Mouse (Mus musculus) myocyte (in vitro differentiated cells): ENCODE measurements around the gene Ksr2. TPM values are rescaled to one million over a fixed set of nuclear protein-coding genes. Genes with fewer than 3 reads are reported as not detected.

Source experiments
- H3K27me3 ChIP-seq: one replicate; pipeline ENCODE4 v1.6.1; 2011; ENCODE audit not compliant: control insufficient read depth, insufficient read depth, insufficient read length
- H3K36me3 ChIP-seq: one replicate; pipeline ENCODE4 v1.6.1; 2011; ENCODE audit not compliant: control insufficient read depth, insufficient read depth
- H3K4me2 ChIP-seq: one replicate; pipeline ENCODE4 v1.6.1; 2011; ENCODE audit warnings: low read depth, control low read depth
- H3K4me3 ChIP-seq: one replicate; pipeline ENCODE4 v1.5.1; 2011; ENCODE audit warnings: mild to moderate bottlenecking, control low read depth, moderate library complexity
- H3K79me2 ChIP-seq: one replicate; pipeline ENCODE4 v1.6.1; 2011; ENCODE audit not compliant: control insufficient read depth, insufficient read depth
- H3ac ChIP-seq: one replicate; pipeline ENCODE4 v1.6.1; 2011; ENCODE audit not compliant: control insufficient read depth, insufficient read length
- CEBPB ChIP-seq: IDR thresholded peaks from 2 replicates; pipeline ENCODE4 v1.6.1; 2011; ENCODE audit warnings: mild to moderate bottlenecking, moderate library complexity; ENCODE audit not compliant: poor library complexity, insufficient read depth, severe bottlenecking
- E2F4 ChIP-seq: IDR thresholded peaks from one replicate; pipeline ENCODE4 v1.6.1; 2011; ENCODE audit warnings: mild to moderate bottlenecking, control low read depth, moderate library complexity; ENCODE audit not compliant: insufficient read depth
- MAX ChIP-seq: IDR thresholded peaks from one replicate; pipeline ENCODE4 v1.6.1; 2011; ENCODE audit warnings: low read depth, mild to moderate bottlenecking, control low read depth
- MYOD1 ChIP-seq, 3 experiments: IDR thresholded peaks; one replicate each; pipeline ENCODE4 v1.6.1; 2011; ENCODE audit warnings: control low read depth in 2 of 3, low read depth in 2 of 3, mild to moderate bottlenecking in 2 of 3, moderate library complexity in 1 of 3; ENCODE audit not compliant: insufficient read length in 2 of 3, control insufficient read depth in 1 of 3
- MYOG ChIP-seq, 3 experiments: IDR thresholded peaks; one replicate each; pipeline ENCODE4 v1.6.1; 2011; ENCODE audit warnings: control low read depth in 2 of 3, low read depth in 2 of 3, mild to moderate bottlenecking in 2 of 3; ENCODE audit not compliant: insufficient read length in 2 of 3, control insufficient read depth in 1 of 3, insufficient read depth in 1 of 3
- POLR2A ChIP-seq: IDR thresholded peaks from one replicate; pipeline ENCODE4 v1.6.1; 2011; ENCODE audit warnings: low read depth, mild to moderate bottlenecking, control low read depth, moderate library complexity; ENCODE audit not compliant: insufficient read length
- POLR2AphosphoS2 ChIP-seq: IDR thresholded peaks from one replicate; pipeline ENCODE4 v1.6.1; 2011; ENCODE audit warnings: low read depth, control low read depth; ENCODE audit not compliant: insufficient read length
- REST ChIP-seq: IDR thresholded peaks from one replicate; pipeline ENCODE4 v1.6.1; 2011; ENCODE audit warnings: mild to moderate bottlenecking, control low read depth, moderate library complexity; ENCODE audit not compliant: insufficient read depth, insufficient read length
- SRF ChIP-seq: IDR thresholded peaks from one replicate; pipeline ENCODE4 v1.6.1; 2011; ENCODE audit warnings: low read depth; ENCODE audit not compliant: control insufficient read depth, insufficient read length
- TCF12 ChIP-seq: IDR thresholded peaks from one replicate; pipeline ENCODE4 v1.6.1; 2011; ENCODE audit warnings: mild to moderate bottlenecking, control low read depth; ENCODE audit not compliant: poor library complexity, insufficient read depth, severe bottlenecking
- TCF3 ChIP-seq: IDR thresholded peaks from one replicate; pipeline ENCODE4 v1.6.1; 2011; ENCODE audit warnings: low read depth, control low read depth; ENCODE audit not compliant: insufficient read length
- USF1 ChIP-seq: IDR thresholded peaks from one replicate; pipeline ENCODE4 v1.6.1; 2011; ENCODE audit warnings: low read depth, mild to moderate bottlenecking, control low read depth, moderate library complexity
- polyA plus RNA-seq: library from polyadenylated mRNA; unstranded; fragments of >200 nt; fragmentation: generic; extraction: Trizol; gene quantifications from one replicate; pipeline ENCODE4 v1.2.1, GENCODE M21; 2012; ENCODE audit warnings: missing spikeins

Ksr2 gene
- polyA plus RNA-seq, 1 experiment: 0.02 TPM

- no peak overlapping the region for H3K4me3 ChIP-seq
- no peak for TF ChIP-seq TCF12
- TF ChIP-seq CEBPB: no peak
- TF ChIP-seq POLR2A: no peak
- no peak for TF ChIP-seq SRF
- no peak for TF ChIP-seq MYOD1 (IDR thresholded peaks at IDR 0.05; ENCODE audit: control insufficient read depth in 1 of 3, insufficient read length in 2 of 3, low read depth in 2 of 3)
- no peak for TF ChIP-seq REST
- no peak for TF ChIP-seq TCF3
- no peak for TF ChIP-seq MYOG (IDR thresholded peaks at IDR 0.05; ENCODE audit: control insufficient read depth in 1 of 3, insufficient read depth in 1 of 3, insufficient read length in 2 of 3, low read depth in 2 of 3)
- no peak for TF ChIP-seq E2F4
- TF ChIP-seq MAX: no peak
- TF ChIP-seq POLR2AphosphoS2: no peak
- no peak for TF ChIP-seq USF1
- H3ac ChIP-seq: no peak overlapping the region
- no peaks in the 10 kb centered on the region for H3K79me2 ChIP-seq
- peaks cover 18% of the 10 kb centered on the region for H3K27me3 ChIP-seq
- H3K36me3 ChIP-seq: no peaks in the 10 kb centered on the region
- H3K4me2 ChIP-seq: no peak overlapping the region
These were observed 43.8 kb downstream of the Ksr2 start for GRCm38 (mm10) chr5:117457583-117457982.

- Histone ChIP-seq H3K36me3 (no peaks in the 10 kb centered on the region), H3K4me2 (no peak overlapping the region), H3K27me3 (peaks cover 24% of the 10 kb centered on the region), H3K79me2 (no peaks in the 10 kb centered on the region), H3K4me3 (no peak overlapping the region), H3ac (no peak overlapping the region)
- no peak for TF ChIP-seq USF1
These were observed 45.1 kb downstream of the Ksr2 start for GRCm38 (mm10) chr5:117458899-117459298.

DNA sequence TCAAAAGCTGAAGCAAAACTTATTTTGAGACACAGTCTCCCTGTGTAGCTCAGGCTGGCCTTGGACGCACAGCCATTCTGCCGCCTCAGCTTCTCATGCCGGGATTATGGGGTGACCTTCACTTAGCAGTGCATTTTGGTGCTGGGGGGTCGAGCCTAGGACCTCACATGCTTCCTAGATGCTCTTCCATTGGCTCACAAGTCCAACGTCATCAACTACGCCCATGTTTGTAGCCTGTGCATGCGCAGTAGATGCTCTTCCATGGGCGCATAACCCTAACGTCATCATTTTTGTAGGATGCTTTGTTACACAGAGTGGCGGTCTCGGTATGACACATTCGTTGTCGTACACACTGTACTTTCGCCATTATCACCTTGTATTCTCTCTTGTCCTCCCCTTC is 46.5 kb downstream of the Ksr2 start:
- no peak overlapping the region for H3K4me2 ChIP-seq
- H3K36me3 ChIP-seq: no peaks in the 10 kb centered on the region
- H3K4me3 ChIP-seq: no peak overlapping the region
- H3K79me2 ChIP-seq: no peaks in the 10 kb centered on the region
- no peak overlapping the region for H3ac ChIP-seq
- TF ChIP-seq USF1: no peak
- no peak for TF ChIP-seq SRF
- no peak for TF ChIP-seq MYOD1 (IDR thresholded peaks at IDR 0.05; ENCODE audit: control insufficient read depth in 1 of 3, insufficient read length in 2 of 3, low read depth in 2 of 3)
- TF ChIP-seq TCF12: no peak
- TF ChIP-seq TCF3: no peak
- TF ChIP-seq E2F4: no peak
- no peak for TF ChIP-seq CEBPB
- no peak for TF ChIP-seq POLR2AphosphoS2
- TF ChIP-seq POLR2A: no peak
- no peak for TF ChIP-seq MYOG (IDR thresholded peaks at IDR 0.05; ENCODE audit: control insufficient read depth in 1 of 3, insufficient read depth in 1 of 3, insufficient read length in 2 of 3, low read depth in 2 of 3)
- TF ChIP-seq MAX: no peak
- TF ChIP-seq REST: no peak
- H3K27me3 ChIP-seq: peaks cover 27% of the 10 kb centered on the region

GRCm38 (mm10) chr5:117467052-117467451 is 53.3 kb downstream of the Ksr2 start:
- Histone ChIP-seq H3K27me3 (peaks cover 17% of the 10 kb centered on the region), H3K79me2 (no peaks in the 10 kb centered on the region), H3K4me3 (no peak overlapping the region), H3K36me3 (no peaks in the 10 kb centered on the region), H3ac (no peak overlapping the region), H3K4me2 (no peak overlapping the region)
- no peak for TF ChIP-seq E2F4
- no peak for TF ChIP-seq TCF12
- no peak for TF ChIP-seq USF1

- TF ChIP-seq POLR2AphosphoS2: no peak
- TF ChIP-seq E2F4: no peak
- TF ChIP-seq POLR2A: no peak
- no peak for TF ChIP-seq SRF
- no peak for TF ChIP-seq MYOD1 (IDR thresholded peaks at IDR 0.05; ENCODE audit: control insufficient read depth in 1 of 3, insufficient read length in 2 of 3, low read depth in 2 of 3)
- no peak for TF ChIP-seq MAX
- TF ChIP-seq MYOG (IDR thresholded peaks at IDR 0.05; ENCODE audit: control insufficient read depth in 1 of 3, insufficient read depth in 1 of 3, insufficient read length in 2 of 3, low read depth in 2 of 3): no peak
- no peak for TF ChIP-seq CEBPB
- no peak for TF ChIP-seq REST
- TF ChIP-seq USF1: no peak
- TF ChIP-seq TCF3: no peak
- no peak for TF ChIP-seq TCF12
- no peak overlapping the region for H3K4me2 ChIP-seq
These were observed 55.2 kb downstream of the Ksr2 start for GRCm38 (mm10) chr5:117468961-117469360.

More at GRCm38 (mm10) chr5:117468961-117469360, 55.2 kb downstream of the Ksr2 start:
- Histone ChIP-seq H3K36me3 (no peaks in the 10 kb centered on the region), H3K79me2 (no peaks in the 10 kb centered on the region), H3K27me3 (peaks cover 5% of the 10 kb centered on the region), H3ac (no peak overlapping the region), H3K4me3 (no peak overlapping the region)
